Mouse (Mus musculus) limb, embryonic 12.5 days (tissue): ENCODE data around the gene Tnfrsf11a. TPM values are rescaled to one million over a fixed set of nuclear protein-coding genes. Genes with fewer than 3 reads are reported as not detected.
"Not testable (repeated sequence)": the region's sequence is repeated elsewhere in the genome, so short reads cannot be mapped to it uniquely, and the experiment has no call there.

Source experiments
- ATAC-seq: fragments of 200-750 bp; cut with Nextera tagmentation; 2 replicates; pipeline ENCODE4 v1.8.0; 2017; ENCODE audit warnings: low read depth, moderate TSS enrichment; ENCODE audit not compliant: insufficient number of reproducible peaks, insufficient read depth, low FRiP score, low TSS enrichment
- H3K27ac ChIP-seq: fragments of 300-500 bp; sonication (generic); 2 replicates; pipeline ENCODE4 v1.5.1; 2016; ENCODE audit warnings: mild to moderate bottlenecking, moderate library complexity
- H3K27me3 ChIP-seq: fragments of 300-500 bp; sonication (generic); 2 replicates; pipeline ENCODE4 v1.6.1; 2016; ENCODE audit warnings: mild to moderate bottlenecking, moderate library complexity
- H3K36me3 ChIP-seq: fragments of 300-500 bp; sonication (generic); 2 replicates; pipeline ENCODE4 v1.6.1; 2016; ENCODE audit warnings: mild to moderate bottlenecking, moderate library complexity
- H3K4me1 ChIP-seq: fragments of 300-500 bp; sonication (generic); replicated peaks from 2 replicates; pipeline ENCODE4 v1.6.1; 2016
- H3K4me2 ChIP-seq: fragments of 300-500 bp; sonication (generic); 2 replicates; pipeline ENCODE4 v1.6.1; 2016; ENCODE audit warnings: mild to moderate bottlenecking, moderate library complexity
- H3K4me3 ChIP-seq: fragments of 300-500 bp; sonication (generic); replicated peaks from 2 replicates; pipeline ENCODE4 v1.5.1; 2016; ENCODE audit warnings: mild to moderate bottlenecking
- H3K9ac ChIP-seq: fragments of 300-500 bp; sonication (generic); replicated peaks from 2 replicates; pipeline ENCODE4 v1.6.1; 2016; ENCODE audit warnings: mild to moderate bottlenecking, moderate library complexity
- H3K9me3 ChIP-seq: fragments of 300-500 bp; sonication (generic); 2 replicates; pipeline ENCODE4 v1.6.1; 2016; ENCODE audit warnings: mild to moderate bottlenecking, moderate library complexity
- WGBS: fragments of 180-500 bp; shearing (Covaris S2); methylation state at CpG from one replicate; pipeline ENCODE4 v1.1.7; 2016; 5-methylcytosine and 5-hydroxymethylcytosine counted together
- polyA plus RNA-seq: library from polyadenylated mRNA; unstranded; fragments of >200 nt; fragmentation: Nextera tagmentation; extraction: Ambion mirVana; gene quantifications from 2 replicates; pipeline ENCODE4 v1.2.1, GENCODE M21; 2016

Gene Tnfrsf11a
- polyA plus RNA-seq, 1 experiment from 2014 or later, result 0.44 TPM

- 73% methylated on average over 6 of the region's 6 CpGs for WGBS
- no peak for ATAC-seq
- Histone ChIP-seq H3K9me3 (no peaks in the 10 kb centered on the region), H3K27me3 (peaks cover 17% of the 10 kb centered on the region), H3K9ac (no peak overlapping the region), H3K4me2 (no peak overlapping the region), H3K36me3 (no peaks in the 10 kb centered on the region), H3K27ac (no peak overlapping the region), H3K4me3 (no peak overlapping the region), H3K4me1 (peaks cover 9% of the 10 kb centered on the region; the same call in 1 of the 2 replicates)
These were observed 6.3 kb downstream of the Tnfrsf11a start for GRCm38 (mm10) chr1:105786731-105787357.

GRCm38 (mm10) chr1:105790103-105790502 lies 9.6 kb downstream of the Tnfrsf11a start:
- Histone ChIP-seq H3K9me3 (no peaks in the 10 kb centered on the region), H3K4me1 (peaks cover 2% of the 10 kb centered on the region; the same call in 1 of the 2 replicates), H3K27ac (no peak overlapping the region), H3K36me3 (no peaks in the 10 kb centered on the region), H3K9ac (no peak overlapping the region), H3K4me2 (no peak overlapping the region), H3K27me3 (no peaks in the 10 kb centered on the region), H3K4me3 (no peak overlapping the region)
- 93% methylated on average over 2 of the region's 3 CpGs for WGBS
- no peak for ATAC-seq

- Histone ChIP-seq H3K27me3 (no peaks in the 10 kb centered on the region), H3K4me1 (no peaks in the 10 kb centered on the region)
- 88% methylated on average over 6 of the region's 6 CpGs for WGBS
These were observed 14.2 kb downstream of the Tnfrsf11a start for GRCm38 (mm10) chr1:105794670-105795069.

GRCm38 (mm10) chr1:105795705-105796104 lies 15.2 kb downstream of the Tnfrsf11a start:
- H3K4me2 ChIP-seq, result no peak overlapping the region
- WGBS, result 92% methylated on average over 4 of the region's 4 CpGs
- H3K27me3 ChIP-seq, result no peaks in the 10 kb centered on the region
- no peaks in the 10 kb centered on the region for H3K36me3 ChIP-seq
- H3K4me1 ChIP-seq, result no peaks in the 10 kb centered on the region
- no peak for ATAC-seq
- no peak overlapping the region for H3K9ac ChIP-seq
- H3K4me3 ChIP-seq, result no peak overlapping the region
- H3K9me3 ChIP-seq, result no peaks in the 10 kb centered on the region
- no peak overlapping the region for H3K27ac ChIP-seq

More at GRCm38 (mm10) chr1:105794670-105795069, 14.2 kb downstream of the Tnfrsf11a start:
- H3K9ac ChIP-seq, result no peak overlapping the region
- H3K9me3 ChIP-seq, result no peaks in the 10 kb centered on the region
- H3K4me2 ChIP-seq, result no peak overlapping the region
- no peak overlapping the region for H3K4me3 ChIP-seq
- H3K27ac ChIP-seq, result no peak overlapping the region
- no peak for ATAC-seq
- no peaks in the 10 kb centered on the region for H3K36me3 ChIP-seq

- no peaks in the 10 kb centered on the region for H3K9me3 ChIP-seq
- H3K36me3 ChIP-seq, result no peaks in the 10 kb centered on the region
- H3K4me2 ChIP-seq, result no peak overlapping the region
- WGBS, result 83% methylated on average over 6 of the region's 6 CpGs
- H3K27me3 ChIP-seq, result no peaks in the 10 kb centered on the region
- ATAC-seq, result no peak
- H3K27ac ChIP-seq, result no peak overlapping the region
- H3K4me3 ChIP-seq, result no peak overlapping the region
- no peaks in the 10 kb centered on the region for H3K4me1 ChIP-seq
- no peak overlapping the region for H3K9ac ChIP-seq
These were observed 20.1 kb downstream of the Tnfrsf11a start for GRCm38 (mm10) chr1:105800570-105800969.

- no peak for ATAC-seq
- Histone ChIP-seq H3K9me3 (no peaks in the 10 kb centered on the region), H3K27ac (no peak overlapping the region), H3K36me3 (no peaks in the 10 kb centered on the region), H3K9ac (no peak overlapping the region), H3K4me2 (no peak overlapping the region), H3K4me1 (no peaks in the 10 kb centered on the region), H3K4me3 (no peak overlapping the region), H3K27me3 (no peaks in the 10 kb centered on the region)
These were observed 20.7 kb downstream of the Tnfrsf11a start for GRCm38 (mm10) chr1:105801252-105801651.

- Histone ChIP-seq H3K27ac (no peak overlapping the region), H3K4me2 (no peak overlapping the region), H3K9me3 (no peaks in the 10 kb centered on the region), H3K27me3 (no peaks in the 10 kb centered on the region), H3K9ac (no peak overlapping the region), H3K4me1 (no peaks in the 10 kb centered on the region), H3K36me3 (no peaks in the 10 kb centered on the region), H3K4me3 (no peak overlapping the region)
- ATAC-seq, result no peak
- 72% methylated on average over 6 of the region's 6 CpGs for WGBS
These were observed 22.4 kb downstream of the Tnfrsf11a start for GRCm38 (mm10) chr1:105802941-105803340.

GRCm38 (mm10) chr1:105804285-105804684 lies 23.8 kb downstream of the Tnfrsf11a start:
- Histone ChIP-seq H3K9me3 (no peaks in the 10 kb centered on the region), H3K9ac (no peak overlapping the region), H3K27ac (no peak overlapping the region), H3K4me3 (no peak overlapping the region), H3K4me1 (no peaks in the 10 kb centered on the region), H3K4me2 (no peak overlapping the region), H3K36me3 (no peaks in the 10 kb centered on the region), H3K27me3 (no peaks in the 10 kb centered on the region)
- 84% methylated on average over 3 of the region's 3 CpGs for WGBS
- ATAC-seq, result no peak

- WGBS, result 91% methylated on average over 4 of the region's 4 CpGs
- no peaks in the 10 kb centered on the region for H3K27me3 ChIP-seq
- ATAC-seq, result no peak
- H3K9me3 ChIP-seq, result no peaks in the 10 kb centered on the region
- no peak overlapping the region for H3K27ac ChIP-seq
- H3K9ac ChIP-seq, result no peak overlapping the region
- no peak overlapping the region for H3K4me2 ChIP-seq
- H3K36me3 ChIP-seq, result no peaks in the 10 kb centered on the region
- no peak overlapping the region for H3K4me3 ChIP-seq
- H3K4me1 ChIP-seq, result no peaks in the 10 kb centered on the region
These were observed 25.0 kb downstream of the Tnfrsf11a start for GRCm38 (mm10) chr1:105805565-105805964.

- Histone ChIP-seq H3K9ac (no peak overlapping the region), H3K27ac (no peak overlapping the region), H3K9me3 (no peaks in the 10 kb centered on the region), H3K4me3 (no peak overlapping the region), H3K27me3 (no peaks in the 10 kb centered on the region), H3K4me2 (no peak overlapping the region), H3K36me3 (no peaks in the 10 kb centered on the region), H3K4me1 (no peaks in the 10 kb centered on the region)
- 90% methylated on average over 10 of the region's 10 CpGs for WGBS
- no peak for ATAC-seq
These were observed 26.7 kb downstream of the Tnfrsf11a start for GRCm38 (mm10) chr1:105807028-105807722.

- ATAC-seq, H3K4me3 ChIP-seq, H3K4me1 ChIP-seq, H3K4me2 ChIP-seq, H3K9me3 ChIP-seq, H3K36me3 ChIP-seq, H3K9ac ChIP-seq, H3K27ac ChIP-seq, H3K27me3 ChIP-seq: not testable (repeated sequence)
These were observed 31.5 kb downstream of the Tnfrsf11a start for GRCm38 (mm10) chr1:105812027-105812426.
